Mouse (Mus musculus) c-Kit-positive CD71-positive TER-119-negative erythroid progenitor cells, embryonic 14.5 days (primary cell): Measurements from ENCODE around the gene Treml1.

Experiments used
- DNase-seq: peaks from one replicate; pipeline ENCODE4 v3.0.0-alpha.2; 2013; ENCODE audit warnings: low read depth

Treml1 gene

DNA sequence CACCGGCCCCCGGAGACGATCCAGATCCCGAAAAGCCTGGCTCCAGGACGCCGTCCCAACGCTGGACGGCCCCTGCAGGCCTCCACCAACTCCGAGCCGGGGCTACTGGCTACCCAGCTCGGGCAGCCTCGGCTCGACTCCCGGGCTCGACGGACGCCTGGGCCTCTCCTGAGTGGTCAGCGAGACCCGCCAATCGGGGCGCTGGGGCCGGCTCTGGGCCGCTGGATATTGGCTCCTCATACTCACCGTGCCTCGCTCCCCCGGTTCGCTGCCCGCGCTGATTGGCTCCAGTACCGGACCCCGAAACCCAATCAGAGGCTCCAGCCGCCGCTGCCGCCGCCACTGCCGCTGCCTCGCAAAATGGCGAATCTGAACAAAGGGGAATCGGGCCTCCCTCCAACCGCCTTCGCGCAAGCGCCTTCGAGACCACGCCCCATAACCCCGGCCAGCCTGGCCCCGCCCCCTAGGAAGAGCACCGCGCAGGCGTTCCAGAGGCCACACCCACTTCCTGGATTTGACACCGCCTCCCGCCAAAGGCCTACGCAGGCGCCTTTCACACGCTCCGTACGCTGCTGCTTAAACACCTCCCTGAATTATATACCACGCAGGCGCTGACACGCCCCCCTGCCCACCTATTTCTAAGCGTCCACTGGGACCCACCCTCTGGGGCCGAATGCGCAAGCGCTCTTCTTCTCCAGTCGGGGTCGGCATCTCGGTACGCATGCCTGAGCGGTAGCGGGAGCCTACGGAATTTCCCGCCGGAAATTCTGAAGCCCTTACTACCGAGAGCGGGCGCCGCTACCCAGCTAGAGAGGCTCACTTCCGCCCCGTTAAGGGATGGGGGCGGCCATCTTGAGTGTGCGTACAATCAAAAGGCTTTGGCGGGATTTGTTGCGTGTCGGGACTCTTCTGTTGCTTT lies 49.9 kb downstream of the Treml1 start, which contains the start of the genes Nfya and Oard1:
Gene Nfya, minus strand, starts transcription at position 527 of the 919 bp plus-strand sequence.
Gene Oard1, plus strand, starts transcription at position 635 of the 919 bp plus-strand sequence.
- DNase-seq: peak; percentile 99

DNA sequence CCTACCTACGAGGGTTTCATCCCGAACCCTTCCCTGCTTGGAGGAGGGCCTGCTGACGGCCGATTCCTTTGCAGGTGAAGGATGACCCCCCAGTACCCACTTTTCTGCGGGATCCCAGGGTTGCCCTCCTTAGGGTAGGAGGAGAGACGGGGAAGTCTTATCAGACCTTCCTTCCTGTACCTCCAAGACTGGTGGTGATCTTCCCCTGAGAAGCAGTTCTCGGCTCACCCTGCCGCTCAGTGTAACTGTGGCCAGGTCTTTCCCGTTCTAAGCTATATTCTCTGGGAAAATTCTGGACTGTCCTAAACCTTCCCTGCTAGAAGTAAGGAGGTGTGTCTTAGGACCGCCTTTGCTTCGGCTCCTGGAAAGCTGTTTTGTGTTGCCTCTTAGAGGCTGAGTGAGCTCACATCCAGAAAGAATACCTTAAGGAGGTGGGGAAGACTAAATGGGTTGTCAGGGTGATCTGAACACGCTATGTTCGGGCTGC lies 50.6 kb downstream of the Treml1 start:
- no peak for DNase-seq

DNA sequence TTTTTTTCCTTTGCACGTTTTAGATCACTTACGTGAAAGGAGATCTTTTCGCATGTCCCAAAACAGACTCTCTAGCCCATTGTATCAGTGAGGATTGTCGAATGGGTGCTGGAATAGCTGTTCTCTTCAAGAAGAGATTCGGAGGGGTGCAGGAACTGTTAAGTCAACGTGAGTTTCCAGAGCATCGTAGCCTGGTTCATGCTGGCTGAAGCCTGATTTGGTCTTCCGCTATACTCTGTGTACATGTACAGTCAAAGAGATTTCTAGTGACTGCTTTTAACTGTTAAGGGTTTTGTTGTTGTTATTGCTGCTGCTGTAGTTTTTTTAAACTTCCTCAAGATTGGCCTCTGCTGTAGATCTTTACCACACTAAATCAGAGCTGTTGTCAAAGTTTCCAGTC lies 51.5 kb downstream of the Treml1 start:
- no peak for DNase-seq

GRCm38 (mm10) chr17:48416011-48416410 lies 56.3 kb downstream of the Treml1 start:
- DNase-seq: no peak
